Mouse (Mus musculus): ENCODE data around the gene Cdh23.

Gene Cdh23

GRCm38 (mm10) chr10:60278786-60279185 lies 417.5 kb downstream of the Cdh23 start:
- DNase-seq = no peak

GRCm38 (mm10) chr10:60278006-60278399 lies 418.3 kb downstream of the Cdh23 start:
- peak; percentile 34 for DNase-seq

GRCm38 (mm10) chr10:60277207-60278005 lies 418.9 kb downstream of the Cdh23 start, which contains the start of gene Psap:
TSS of gene Psap (plus strand) at chr10:60277627.
- DNase-seq = peak; percentile 96

- no peak for DNase-seq
Observed at GRCm38 (mm10) chr10:60273382-60273781, 422.9 kb downstream of the Cdh23 start.

- DNase-seq = no peak
Observed at GRCm38 (mm10) chr10:60272241-60272640, 424.0 kb downstream of the Cdh23 start.

GRCm38 (mm10) chr10:60271015-60271414 lies 425.3 kb downstream of the Cdh23 start:
- no peak for DNase-seq

GRCm38 (mm10) chr10:60269141-60270064 lies 426.9 kb downstream of the Cdh23 start:
- no peak for DNase-seq

- no peak for DNase-seq
Observed at GRCm38 (mm10) chr10:60268738-60269137, 427.6 kb downstream of the Cdh23 start.

- DNase-seq = no peak
Observed at GRCm38 (mm10) chr10:60266842-60267401, 429.4 kb downstream of the Cdh23 start.

GRCm38 (mm10) chr10:60265252-60265651 lies 431.0 kb downstream of the Cdh23 start:
- DNase-seq = peak; percentile 54

- DNase-seq = no peak
Observed at GRCm38 (mm10) chr10:60263351-60263750, 432.9 kb downstream of the Cdh23 start.

GRCm38 (mm10) chr10:60262386-60262785 lies 433.9 kb downstream of the Cdh23 start:
- peak; percentile 93 for DNase-seq

GRCm38 (mm10) chr10:60261530-60261929 lies 434.8 kb downstream of the Cdh23 start:
- no peak for DNase-seq

GRCm38 (mm10) chr10:60260557-60261294 lies 435.6 kb downstream of the Cdh23 start:
- no peak for DNase-seq

GRCm38 (mm10) chr10:60257261-60257825 lies 438.9 kb downstream of the Cdh23 start:
- no peak for DNase-seq

- DNase-seq = no peak
Observed at GRCm38 (mm10) chr10:60256088-60256487, 440.2 kb downstream of the Cdh23 start.

Measured in lung, postnatal 10 days (tissue).